Mouse (Mus musculus) megakaryocyte progenitor cell, adult 5-6 weeks (primary cell): ENCODE results near the gene Gckr. TPM values are rescaled to one million over a fixed set of nuclear protein-coding genes. Genes with fewer than 3 reads are reported as not detected.
"Not testable (repeated sequence)": the region's sequence is repeated elsewhere in the genome, so short reads cannot be mapped to it uniquely, and the experiment has no call there.

Experiments used
- ATAC-seq: replicated peaks from 2 replicates; pipeline ENCODE4 v1.8.0; 2016; ENCODE audit warnings: mild to moderate bottlenecking, moderate TSS enrichment, inconsistent platforms; ENCODE audit not compliant: poor library complexity
- total RNA-seq, 2 experiments: library from RNA; stranded (forward) in 1 of 2; stranded (reverse) in 1 of 2; fragments of 157-497, 149-512 nt in 1 of 2; fragments of 200-1000 nt in 1 of 2; gene quantifications; 2 replicates each; pipeline versions ENCODE4 v1.2.3 to v1.2.4; 2015 to 2017

The Gckr gene
- total RNA-seq, 2 experiments from 2014 or later: not detected

DNA sequence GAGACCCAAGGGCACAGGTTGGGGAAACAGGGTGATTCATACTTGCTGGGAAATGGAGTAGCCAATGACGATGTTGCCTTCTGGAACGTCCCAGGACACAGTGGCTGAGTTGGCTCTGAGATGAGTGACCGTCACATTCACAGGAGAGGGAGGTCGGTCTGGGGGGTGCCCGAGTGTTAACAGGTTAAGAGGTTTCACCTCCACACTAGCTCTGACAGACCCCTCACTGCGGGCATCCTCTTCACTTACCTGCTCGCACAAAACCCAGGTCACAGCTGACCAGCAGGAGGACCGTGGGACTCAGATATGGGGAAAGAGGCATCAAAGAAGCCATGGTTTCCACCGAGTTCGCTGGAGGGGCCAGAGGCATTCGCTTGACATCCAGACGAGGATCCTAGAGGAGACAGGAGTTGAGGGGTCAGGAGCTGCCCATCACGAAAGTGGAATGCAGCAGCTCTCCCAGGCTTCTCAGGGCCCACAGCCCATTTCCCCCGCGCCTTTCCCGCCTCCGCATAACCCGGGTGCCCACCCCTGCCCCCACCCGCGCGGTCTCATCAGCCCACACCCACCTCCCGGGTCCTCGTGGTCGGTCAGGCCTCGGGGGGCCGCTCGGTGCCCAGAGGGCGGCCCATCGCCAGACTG is 2.2 kb upstream of the Gckr start:
- no peak for ATAC-seq

DNA sequence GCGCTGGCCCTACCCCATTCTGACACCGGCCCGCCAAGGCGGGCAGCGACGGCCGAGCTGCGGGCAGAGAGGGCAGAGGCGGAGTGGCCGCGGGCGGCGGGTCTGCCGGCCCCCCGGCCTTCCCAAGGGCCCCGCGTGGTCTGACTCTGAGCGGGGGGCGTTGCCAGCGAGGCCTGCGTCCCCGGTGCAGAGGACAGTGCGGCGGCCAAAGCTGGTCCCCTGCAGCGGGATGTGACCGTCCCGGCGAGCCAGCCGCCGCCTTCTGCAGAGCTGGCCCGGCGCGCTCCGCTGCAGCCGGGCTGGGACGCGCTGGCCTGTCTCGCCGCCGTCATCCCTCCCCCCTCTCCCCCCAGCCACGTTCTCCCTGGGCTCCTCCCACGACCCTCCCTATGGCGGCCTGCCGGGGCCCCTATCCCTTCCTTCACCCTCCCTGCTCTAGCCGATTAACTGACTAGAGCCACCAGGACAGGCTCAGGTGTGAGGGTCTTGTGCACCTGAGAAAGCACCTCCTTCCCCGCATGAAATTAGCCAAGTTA is 1.6 kb upstream of the Gckr start, which contains the start of gene Fndc4:
TSS of gene Fndc4 (minus strand) at position 475 of the 536 bp plus-strand sequence.
- no peak for ATAC-seq

DNA sequence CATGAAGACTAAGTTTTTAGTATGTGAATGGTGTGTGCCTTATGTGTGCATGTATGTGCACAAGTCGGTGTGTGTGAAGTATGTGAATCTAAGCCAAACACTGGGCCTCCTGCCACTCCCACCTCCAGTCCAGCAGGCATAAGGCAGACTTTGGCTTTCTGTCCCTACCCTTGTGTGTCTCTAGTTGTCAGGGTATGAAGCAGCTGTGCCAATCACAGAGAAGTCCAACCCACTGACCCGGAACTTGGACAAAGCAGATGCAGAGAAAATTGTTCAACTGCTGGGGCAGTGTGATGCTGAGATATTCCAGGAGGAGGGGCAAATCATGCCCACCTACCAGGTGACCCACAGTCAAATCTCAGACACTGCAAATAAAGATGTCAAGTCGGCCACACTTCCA is 738 bp downstream of the Gckr start:
- ATAC-seq: no peak

GRCm38 (mm10) chr5:31298486-31298885 is 1.2 kb downstream of the Gckr start:
- ATAC-seq: no peak

- ATAC-seq: no peak
Measured at GRCm38 (mm10) chr5:31301866-31302265, 4.6 kb downstream of the Gckr start.

- no peak for ATAC-seq
Measured at GRCm38 (mm10) chr5:31303093-31303492, 5.8 kb downstream of the Gckr start.

GRCm38 (mm10) chr5:31312806-31313205 is 15.6 kb downstream of the Gckr start:
- ATAC-seq: no peak

GRCm38 (mm10) chr5:31322776-31323175 is 25.5 kb downstream of the Gckr start:
- no peak for ATAC-seq

DNA sequence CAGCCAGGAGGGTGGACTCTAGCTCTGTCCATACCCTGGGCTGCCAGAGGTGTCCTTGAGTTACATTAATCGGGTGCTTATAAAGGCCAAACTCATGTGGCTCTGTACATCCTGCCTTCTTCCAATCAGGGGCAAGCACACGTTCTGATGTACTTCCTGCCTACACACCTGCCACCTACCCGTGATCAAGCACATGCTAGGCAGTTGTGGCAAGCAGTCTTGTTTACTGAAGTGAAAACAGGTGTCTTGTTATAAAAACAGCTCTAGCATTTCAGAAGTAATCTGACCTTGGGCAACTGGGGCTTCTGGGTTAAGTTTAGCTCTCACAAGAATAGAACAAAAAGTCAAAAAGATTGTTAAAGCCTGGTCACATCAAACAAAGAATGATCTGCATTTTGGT is 26.8 kb downstream of the Gckr start:
- no peak for ATAC-seq

GRCm38 (mm10) chr5:31326850-31327249 is 29.6 kb downstream of the Gckr start:
- ATAC-seq: 0 out of 2 replicates have a peak, but pooled peaks have one; percentile 29

DNA sequence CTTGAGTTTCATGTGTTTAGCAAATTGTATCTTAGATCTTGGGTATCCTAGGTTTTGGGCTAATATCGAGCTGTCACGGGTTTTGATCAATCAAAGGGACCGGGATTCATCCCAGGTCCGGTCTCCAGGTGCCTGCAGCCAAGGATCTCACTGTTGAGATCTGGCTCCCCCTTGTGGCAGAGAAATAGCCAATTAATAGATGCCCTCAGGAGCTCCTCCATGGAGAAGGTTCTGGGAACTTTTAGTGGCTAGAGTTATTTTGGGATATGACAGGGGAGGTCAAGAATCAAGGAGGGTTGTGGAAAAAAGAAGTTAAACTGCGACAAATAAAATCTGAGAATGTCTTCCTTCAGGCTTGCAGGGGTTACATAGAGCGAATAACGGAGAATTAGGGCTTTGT is 31.0 kb downstream of the Gckr start:
- ATAC-seq: no peak

- not testable (repeated sequence) for ATAC-seq
Measured at GRCm38 (mm10) chr5:31357586-31357985, 60.3 kb downstream of the Gckr start.

- ATAC-seq: no peak
Measured at GRCm38 (mm10) chr5:31360955-31361354, 63.7 kb downstream of the Gckr start.

Other genes starting within 250 kb of the Gckr start
- 81.4 and 113 TPM in 2 replicates for gene Atraid, start 249.1 kb upstream of the Gckr start, total RNA-seq (2015)
- gene Atraid, start 249.1 kb upstream of the Gckr start, total RNA-seq (2017): 64.1 and 66.4 TPM in 2 replicates
- 3.5 and 4.8 TPM in 2 replicates for gene Slc5a6, start 248.5 kb upstream of the Gckr start, total RNA-seq (2015)
- gene Slc5a6, start 248.5 kb upstream of the Gckr start, total RNA-seq (2017): 7.5 and 8.9 TPM in 2 replicates
- 43.4 and 51.2 TPM in 2 replicates for gene Cad, start 242.7 kb upstream of the Gckr start, total RNA-seq (2015)
- gene Cad, start 242.7 kb upstream of the Gckr start, total RNA-seq (2017): 28.6 and 28.9 TPM in 2 replicates
- gene Dnajc5g, start 191.2 kb upstream of the Gckr start, total RNA-seq (2015): not detected in 2 replicates
- not detected in 2 replicates for gene Dnajc5g, start 191.2 kb upstream of the Gckr start, total RNA-seq (2017)
- not detected in 2 replicates for gene Slc30a3, start 189.2 kb upstream of the Gckr start, total RNA-seq (2015)
- gene Slc30a3, start 189.2 kb upstream of the Gckr start, total RNA-seq (2017): not detected in 2 replicates
- not detected in 2 replicates for gene Trim54, start 180.7 kb upstream of the Gckr start, total RNA-seq (2015)
- not detected in 2 replicates for gene Trim54, start 180.7 kb upstream of the Gckr start, total RNA-seq (2017)
- not detected in 2 replicates for gene Ucn, start 158.6 kb upstream of the Gckr start, total RNA-seq (2015)
- not detected in 2 replicates for gene Ucn, start 158.6 kb upstream of the Gckr start, total RNA-seq (2017)
- gene Mpv17, start 143.2 kb upstream of the Gckr start, total RNA-seq (2015): 27.1 and 35.3 TPM in 2 replicates
- 18.0 and 32.8 TPM in 2 replicates for gene Mpv17, start 143.2 kb upstream of the Gckr start, total RNA-seq (2017)
- gene Gm29609, start 117.5 kb upstream of the Gckr start, total RNA-seq (2015): 0.35 and 0.59 TPM in 2 replicates
- gene Gm29609, start 117.5 kb upstream of the Gckr start, total RNA-seq (2017): 0.10 TPM in 1 of 2 replicates, not detected in the other
- 72.1 and 83.7 TPM in 2 replicates for gene Gtf3c2, start 117.3 kb upstream of the Gckr start, total RNA-seq (2015)
- 46.9 and 63.5 TPM in 2 replicates for gene Gtf3c2, start 117.3 kb upstream of the Gckr start, total RNA-seq (2017)
- gene Snx17, start 104.2 kb upstream of the Gckr start, total RNA-seq (2015): 52.1 and 54.2 TPM in 2 replicates
- 31.5 and 40.7 TPM in 2 replicates for gene Snx17, start 104.2 kb upstream of the Gckr start, total RNA-seq (2017)
- 27.8 and 33.1 TPM in 2 replicates for gene Eif2b4, start 104.0 kb upstream of the Gckr start, total RNA-seq (2015)
- gene Eif2b4, start 104.0 kb upstream of the Gckr start, total RNA-seq (2017): 36.7 and 41.9 TPM in 2 replicates
- gene Zfp513, start 95.1 kb upstream of the Gckr start, total RNA-seq (2015): 7.1 and 7.3 TPM in 2 replicates
- 4.3 and 4.5 TPM in 2 replicates for gene Zfp513, start 95.1 kb upstream of the Gckr start, total RNA-seq (2017)
- 109 and 131 TPM in 2 replicates for gene Ppm1g, start 76.8 kb upstream of the Gckr start, total RNA-seq (2015)
- 168 and 213 TPM in 2 replicates for gene Ppm1g, start 76.8 kb upstream of the Gckr start, total RNA-seq (2017)
- gene Nrbp1, start 56.6 kb upstream of the Gckr start, total RNA-seq (2015): 39.2 and 39.4 TPM in 2 replicates
- 77.5 and 98.0 TPM in 2 replicates for gene Nrbp1, start 56.6 kb upstream of the Gckr start, total RNA-seq (2017)
- not detected in 2 replicates for gene Gm9970, start 56.2 kb upstream of the Gckr start, total RNA-seq (2015)
- gene Gm9970, start 56.2 kb upstream of the Gckr start, total RNA-seq (2017): 0.25 TPM in 1 of 2 replicates, not detected in the other
- gene Krtcap3, start 45.8 kb upstream of the Gckr start, total RNA-seq (2015): 1.3 and 2.1 TPM in 2 replicates
- 3.4 and 4.1 TPM in 2 replicates for gene Krtcap3, start 45.8 kb upstream of the Gckr start, total RNA-seq (2017)
- gene Ift172, start 6.3 kb upstream of the Gckr start, total RNA-seq (2015): 7.3 and 11.1 TPM in 2 replicates
- 20.8 and 33.0 TPM in 2 replicates for gene Ift172, start 6.3 kb upstream of the Gckr start, total RNA-seq (2017)
- gene Fndc4, start 1.4 kb upstream of the Gckr start, total RNA-seq (2015): not detected in 2 replicates
- not detected in 2 replicates for gene Fndc4, start 1.4 kb upstream of the Gckr start, total RNA-seq (2017)
- gene Zfp512, start 155.0 kb downstream of the Gckr start, total RNA-seq (2015): 10.3 and 12.5 TPM in 2 replicates
- gene Zfp512, start 155.0 kb downstream of the Gckr start, total RNA-seq (2017): 25.3 and 35.0 TPM in 2 replicates
- gene 4930548H24Rik, start 188.3 kb downstream of the Gckr start, total RNA-seq (2015): 0.05 TPM in 1 of 2 replicates, not detected in the other
- 0.37 and 0.68 TPM in 2 replicates for gene 4930548H24Rik, start 188.3 kb downstream of the Gckr start, total RNA-seq (2017)
- 19.6 and 23.1 TPM in 2 replicates for gene Gpn1, start 197.3 kb downstream of the Gckr start, total RNA-seq (2015)
- gene Gpn1, start 197.3 kb downstream of the Gckr start, total RNA-seq (2017): 31.6 and 48.5 TPM in 2 replicates
- 65.8 and 65.9 TPM in 2 replicates for gene Slc4a1ap, start 229.6 kb downstream of the Gckr start, total RNA-seq (2015)
- 46.5 and 48.9 TPM in 2 replicates for gene Slc4a1ap, start 229.6 kb downstream of the Gckr start, total RNA-seq (2017)
- 17.0 and 18.2 TPM in 2 replicates for gene Supt7l, start 230.4 kb downstream of the Gckr start, total RNA-seq (2015)
- 19.2 and 20.1 TPM in 2 replicates for gene Supt7l, start 230.4 kb downstream of the Gckr start, total RNA-seq (2017)